Mouse (Mus musculus) limb, embryonic 11.5 days (tissue): ENCODE measurements around the gene Olfr1200. TPM values are rescaled to one million over a fixed set of nuclear protein-coding genes. Genes with fewer than 3 reads are reported as not detected.

Source experiments
- polyA plus RNA-seq: library from polyadenylated mRNA; unstranded; fragments of >200 nt; fragmentation: Nextera tagmentation; extraction: Ambion mirVana; gene quantifications from 2 replicates; pipeline ENCODE4 v1.2.1, GENCODE M21; 2014

The Olfr1200 gene
- polyA plus RNA-seq, 1 experiment from 2014 or later, result not detected

Other genes starting within 250 kb of the Olfr1200 start
- gene Olfr1188, start 213.6 kb downstream of the Olfr1200 start, polyA plus RNA-seq, result not detected in 2 replicates
- gene Olfr1189, start 184.0 kb downstream of the Olfr1200 start, polyA plus RNA-seq, result not detected in 2 replicates
- gene Olfr1191-ps1, start 129.9 kb downstream of the Olfr1200 start, polyA plus RNA-seq, result not detected in 2 replicates
- gene Olfr1192-ps1, start 122.0 kb downstream of the Olfr1200 start, polyA plus RNA-seq, result not detected in 2 replicates
- gene Olfr1193, start 94.9 kb downstream of the Olfr1200 start, polyA plus RNA-seq, result not detected in 2 replicates
- gene Olfr1195, start 81.3 kb downstream of the Olfr1200 start, polyA plus RNA-seq, result not detected in 2 replicates
- gene Olfr1196, start 65.9 kb downstream of the Olfr1200 start, polyA plus RNA-seq, result not detected in 2 replicates
- not detected in 2 replicates for gene Olfr1197, start 38.1 kb downstream of the Olfr1200 start, polyA plus RNA-seq
- not detected in 2 replicates for gene Olfr1198, start 19.1 kb downstream of the Olfr1200 start, polyA plus RNA-seq
- not detected in 2 replicates for gene Olfr1199, start 10.0 kb downstream of the Olfr1200 start, polyA plus RNA-seq
- gene Olfr1201, start 22.5 kb upstream of the Olfr1200 start, polyA plus RNA-seq, result not detected in 2 replicates
- gene Olfr1202, start 44.0 kb upstream of the Olfr1200 start, polyA plus RNA-seq, result not detected in 2 replicates
- gene Olfr1205, start 59.2 kb upstream of the Olfr1200 start, polyA plus RNA-seq, result not detected in 2 replicates
- gene Olfr1204, start 78.8 kb upstream of the Olfr1200 start, polyA plus RNA-seq, result not detected in 2 replicates
- not detected in 2 replicates for gene Olfr1206, start 92.7 kb upstream of the Olfr1200 start, polyA plus RNA-seq
- gene Olfr1208, start 131.8 kb upstream of the Olfr1200 start, polyA plus RNA-seq, result not detected in 2 replicates
- not detected in 2 replicates for gene Olfr1209, start 144.7 kb upstream of the Olfr1200 start, polyA plus RNA-seq
- not detected in 2 replicates for gene Olfr1211, start 167.6 kb upstream of the Olfr1200 start, polyA plus RNA-seq
- gene Olfr1212, start 183.5 kb upstream of the Olfr1200 start, polyA plus RNA-seq, result not detected in 2 replicates
- gene Gm13762, start 209.8 kb upstream of the Olfr1200 start, polyA plus RNA-seq, result not detected in 2 replicates
- not detected in 2 replicates for gene Olfr1214, start 222.2 kb upstream of the Olfr1200 start, polyA plus RNA-seq
- not detected in 2 replicates for gene Olfr1215, start 236.5 kb upstream of the Olfr1200 start, polyA plus RNA-seq
- gene Olfr1216, start 247.9 kb upstream of the Olfr1200 start, polyA plus RNA-seq, result not detected in 2 replicates